Mouse (Mus musculus): ENCODE measurements at regions not wholly inside any gene's neighbourhood (a gene's known extent, or its start where the extent isn't known, plus 50 kb on each side); places are given as distances from the start of the nearest gene placed in this dataset.

- peaks cover 7% of the 10 kb centered on the region; the same call in 1 of the 2 replicates for H3K4me1 ChIP-seq
- WGBS: 78% methylated on average over 6 of the region's 6 CpGs
- H3K27ac ChIP-seq (replicated peaks): no peak overlapping the region
- no peaks in the 10 kb centered on the region for H3K36me3 ChIP-seq (replicated peaks)
- no peaks in the 10 kb centered on the region for H3K9me3 ChIP-seq
- DNase-seq (ENCODE audit: low spot score): no peak
- no peaks in the 10 kb centered on the region for H3K27me3 ChIP-seq (replicated peaks; ENCODE audit: low read depth, poor library complexity, severe bottlenecking)
- no peak overlapping the region for H3K4me3 ChIP-seq
Measured at GRCm38 (mm10) chr19:33040991-33041390, 283.7 kb downstream of the Pten start.

GRCm38 (mm10) chr19:33042760-33043159 lies 285.5 kb downstream of the Pten start:
- H3K4me1 ChIP-seq: peaks cover 3% of the 10 kb centered on the region; the same call in 1 of the 2 replicates
- H3K9me3 ChIP-seq: no peaks in the 10 kb centered on the region
- H3K27me3 ChIP-seq (replicated peaks; ENCODE audit: low read depth, poor library complexity, severe bottlenecking): no peaks in the 10 kb centered on the region; the same call in 1 of the 2 replicates
- DNase-seq (ENCODE audit: low spot score): no peak
- no peak overlapping the region for H3K27ac ChIP-seq (replicated peaks)
- H3K4me3 ChIP-seq: no peak overlapping the region
- H3K36me3 ChIP-seq (replicated peaks): no peaks in the 10 kb centered on the region
- 80% methylated on average over 2 of the region's 2 CpGs for WGBS

GRCm38 (mm10) chr19:33043696-33044095 lies 286.4 kb downstream of the Pten start:
- H3K36me3 ChIP-seq (replicated peaks): no peaks in the 10 kb centered on the region
- no peak overlapping the region for H3K4me3 ChIP-seq
- H3K27me3 ChIP-seq (replicated peaks; ENCODE audit: low read depth, poor library complexity, severe bottlenecking): no peaks in the 10 kb centered on the region; the same call in 1 of the 2 replicates
- H3K27ac ChIP-seq (replicated peaks): no peak overlapping the region
- H3K4me1 ChIP-seq: peaks cover 5% of the 10 kb centered on the region; the same call in 1 of the 2 replicates
- 78% methylated on average over 3 of the region's 3 CpGs for WGBS
- DNase-seq (ENCODE audit: low spot score): no peak
- H3K9me3 ChIP-seq: no peaks in the 10 kb centered on the region

- no peak overlapping the region for H3K4me3 ChIP-seq
- WGBS: 55% methylated on average over 9 of the region's 9 CpGs
- H3K27ac ChIP-seq (replicated peaks): no peak overlapping the region
- H3K4me1 ChIP-seq: 0 out of 2 replicates have a peak, but pooled peaks cover 4% of the 10 kb centered on the region
- no peak for DNase-seq (ENCODE audit: low spot score)
- H3K27me3 ChIP-seq (replicated peaks; ENCODE audit: low read depth, poor library complexity, severe bottlenecking): no peaks in the 10 kb centered on the region; the same call in 1 of the 2 replicates
- no peaks in the 10 kb centered on the region for H3K9me3 ChIP-seq
- H3K36me3 ChIP-seq (replicated peaks): no peaks in the 10 kb centered on the region
Measured at GRCm38 (mm10) chr19:33048754-33049442, 291.6 kb downstream of the Pten start.

- Histone ChIP-seq H3K4me3 (no peak overlapping the region), H3K36me3 (replicated peaks) (no peaks in the 10 kb centered on the region), H3K9me3 (no peaks in the 10 kb centered on the region), H3K27ac (replicated peaks) (no peak overlapping the region), H3K27me3 (replicated peaks; ENCODE audit: low read depth, poor library complexity, severe bottlenecking) (no peaks in the 10 kb centered on the region), H3K4me1 (0 out of 2 replicates have a peak, but pooled peaks cover 8% of the 10 kb centered on the region)
- no peak for DNase-seq (ENCODE audit: low spot score)
- 77% methylated on average over 4 of the region's 4 CpGs for WGBS
Measured at GRCm38 (mm10) chr19:33053199-33053867, 296.0 kb downstream of the Pten start.

GRCm38 (mm10) chr19:33056372-33056791 lies 299.1 kb downstream of the Pten start:
- H3K4me3 ChIP-seq: no peak overlapping the region
- no peaks in the 10 kb centered on the region for H3K27me3 ChIP-seq (replicated peaks; ENCODE audit: low read depth, poor library complexity, severe bottlenecking)
- no peaks in the 10 kb centered on the region for H3K36me3 ChIP-seq (replicated peaks)
- H3K4me1 ChIP-seq: 0 out of 2 replicates have a peak, but pooled peaks cover 4% of the 10 kb centered on the region
- no peak for DNase-seq (ENCODE audit: low spot score)
- no peaks in the 10 kb centered on the region for H3K9me3 ChIP-seq
- H3K27ac ChIP-seq (replicated peaks): no peak overlapping the region
- 70% methylated on average over 10 of the region's 10 CpGs for WGBS

GRCm38 (mm10) chr19:33061006-33061405 lies 303.7 kb downstream of the Pten start:
- no peaks in the 10 kb centered on the region for H3K27me3 ChIP-seq (replicated peaks; ENCODE audit: low read depth, poor library complexity, severe bottlenecking)
- H3K9me3 ChIP-seq: no peaks in the 10 kb centered on the region
- no peak overlapping the region for H3K4me3 ChIP-seq
- H3K36me3 ChIP-seq (replicated peaks): no peaks in the 10 kb centered on the region
- no peak for DNase-seq (ENCODE audit: low spot score)
- H3K27ac ChIP-seq (replicated peaks): no peak overlapping the region
- H3K4me1 ChIP-seq: peaks cover 18% of the 10 kb centered on the region

- DNase-seq (ENCODE audit: low spot score): no peak
- Histone ChIP-seq H3K27me3 (replicated peaks; ENCODE audit: low read depth, poor library complexity, severe bottlenecking) (no peaks in the 10 kb centered on the region), H3K4me1 (peaks cover 14% of the 10 kb centered on the region), H3K27ac (replicated peaks) (no peak overlapping the region), H3K4me3 (no peak overlapping the region), H3K36me3 (replicated peaks) (no peaks in the 10 kb centered on the region), H3K9me3 (no peaks in the 10 kb centered on the region)
- 90% methylated on average over 8 of the region's 8 CpGs for WGBS
Measured at GRCm38 (mm10) chr19:33062165-33063058, 305.1 kb downstream of the Pten start.

GRCm38 (mm10) chr19:33065274-33066200 lies 308.2 kb downstream of the Pten start:
- Histone ChIP-seq H3K27me3 (replicated peaks; ENCODE audit: low read depth, poor library complexity, severe bottlenecking) (no peaks in the 10 kb centered on the region), H3K9me3 (no peaks in the 10 kb centered on the region), H3K4me1 (peaks cover 35% of the 10 kb centered on the region), H3K4me3 (no peak overlapping the region), H3K27ac (replicated peaks) (peak overlapping the region; percentile 44), H3K36me3 (replicated peaks) (no peaks in the 10 kb centered on the region)
- 52% methylated on average over 19 of the region's 19 CpGs for WGBS
- peak; percentile 48 for DNase-seq (ENCODE audit: low spot score)

GRCm38 (mm10) chr19:33068351-33068955 lies 311.2 kb downstream of the Pten start:
- WGBS: 66% methylated on average over 11 of the region's 11 CpGs
- peaks cover 35% of the 10 kb centered on the region for H3K4me1 ChIP-seq
- no peak overlapping the region for H3K4me3 ChIP-seq
- H3K27me3 ChIP-seq (replicated peaks; ENCODE audit: low read depth, poor library complexity, severe bottlenecking): no peaks in the 10 kb centered on the region
- no peaks in the 10 kb centered on the region for H3K36me3 ChIP-seq (replicated peaks)
- DNase-seq (ENCODE audit: low spot score): no peak
- no peaks in the 10 kb centered on the region for H3K9me3 ChIP-seq
- H3K27ac ChIP-seq (replicated peaks): no peak overlapping the region

- H3K27ac ChIP-seq (replicated peaks): no peak overlapping the region
- no peaks in the 10 kb centered on the region for H3K36me3 ChIP-seq (replicated peaks)
- no peaks in the 10 kb centered on the region for H3K27me3 ChIP-seq (replicated peaks; ENCODE audit: low read depth, poor library complexity, severe bottlenecking)
- peaks cover 30% of the 10 kb centered on the region for H3K4me1 ChIP-seq
- 49% methylated on average over 6 of the region's 6 CpGs for WGBS
- no peak for DNase-seq (ENCODE audit: low spot score)
- H3K9me3 ChIP-seq: no peaks in the 10 kb centered on the region
- no peak overlapping the region for H3K4me3 ChIP-seq
Measured at GRCm38 (mm10) chr19:33069761-33070160, 312.5 kb downstream of the Pten start.

Data from embryonic facial prominence, embryonic 10.5 days (tissue).